In genomic region chr15:100737667-100738066, GRCm38 (mm10) we compare ENCODE assay signal across 20 mouse cellular contexts. TPM values are rescaled to one million over a fixed set of nuclear protein-coding genes. Genes with fewer than 3 reads are reported as not detected.
DNase-seq lines count a peak whose midpoint lies in the region; ATAC-seq and TF ChIP-seq lines count a peak whose summit lies in the region.
"Had no signal": no experiment of that assay in that cellular context is flagged by ENCODE, and none has a peak within 500 bp of the region (broad histone marks: within the 10 kb centered on the region; RNA-seq: fewer than 3 reads in every experiment).

No protein-coding gene starts in this region.

- H3K4me3 ChIP-seq in liver, embryonic 12.5 days, result no peak overlapping the region
- H3K4me3 ChIP-seq in MEL (ENCODE audit: control insufficient read depth in 1 of 2, insufficient read depth in 1 of 2, low read depth in 2 of 2, low read length in 2 of 2), result peak overlapping the region; percentile 17 to 19
- no peak overlapping the region for H3K4me3 ChIP-seq in liver, embryonic 13.5 days (replicated peaks)
- H3K4me3 ChIP-seq: forebrain, embryonic 13.5 days; hindbrain, embryonic 13.5 days; midbrain, embryonic 13.5 days; myocyte; stomach, embryonic 15.5 days had no signal

- TF ChIP-seq RAD21 in MEL (IDR thresholded peaks at IDR 0.05; ENCODE audit: low read depth, low read length), result no peak

- peaks cover 16% of the 10 kb centered on the region; the same call in 1 of the 2 replicates for H3K27me3 ChIP-seq in liver, embryonic 12.5 days (replicated peaks)
- no peaks in the 10 kb centered on the region for H3K27me3 ChIP-seq in MEL (ENCODE audit: control insufficient read depth in 1 of 2, insufficient read depth in 2 of 2, low read length in 2 of 2)
- peaks cover 3% of the 10 kb centered on the region; the same call in 1 of the 2 replicates for H3K27me3 ChIP-seq in liver, embryonic 13.5 days
- H3K27me3 ChIP-seq: forebrain, embryonic 13.5 days; midbrain, embryonic 13.5 days; stomach, embryonic 15.5 days had no signal

- no peak for ATAC-seq in liver, embryonic 12.5 days
- ATAC-seq in liver, embryonic 13.5 days (ENCODE audit: low read depth), result no peak
- ATAC-seq in megakaryocyte-erythroid progenitor cell, adult 5-6 weeks (replicated peaks; ENCODE audit: low FRiP score, low TSS enrichment, poor library complexity, severe bottlenecking), result no peak
- ATAC-seq: forebrain, embryonic 13.5 days; midbrain, embryonic 13.5 days had no signal

- H3K4me2 ChIP-seq in liver, embryonic 12.5 days, result peak overlapping the region; percentile 54; the same call in 1 of the 2 replicates
- H3K4me2 ChIP-seq in liver, embryonic 13.5 days, result peak overlapping the region; percentile 51; the same call in 1 of the 2 replicates
- H3K4me2 ChIP-seq: forebrain, embryonic 13.5 days; hindbrain, embryonic 13.5 days; midbrain, embryonic 13.5 days; stomach, embryonic 15.5 days had no signal

- no peaks in the 10 kb centered on the region for H3K9me3 ChIP-seq in liver, embryonic 12.5 days (replicated peaks)
- no peaks in the 10 kb centered on the region for H3K9me3 ChIP-seq in MEL (replicated peaks; ENCODE audit: insufficient read depth, low read length)
- H3K9me3 ChIP-seq in liver, embryonic 13.5 days (replicated peaks), result no peaks in the 10 kb centered on the region
- H3K9me3 ChIP-seq: forebrain, embryonic 13.5 days; hindbrain, embryonic 13.5 days; midbrain, embryonic 13.5 days; stomach, embryonic 15.5 days had no signal

- no peak for TF ChIP-seq EP300 in MEL (IDR thresholded peaks at IDR 0.05; ENCODE audit: low read depth in 1 of 2, low read length in 2 of 2)

- peak overlapping the region; percentile 64 for H3K9ac ChIP-seq in liver, embryonic 12.5 days
- H3K9ac ChIP-seq in MEL (ENCODE audit: control insufficient read depth, low read depth, low read length, poor library complexity, severe bottlenecking), result peak overlapping the region; percentile 20; the same call in 1 of the 2 replicates
- peak overlapping the region; percentile 59 for H3K9ac ChIP-seq in liver, embryonic 13.5 days
- H3K9ac ChIP-seq: forebrain, embryonic 13.5 days; hindbrain, embryonic 13.5 days; midbrain, embryonic 13.5 days; stomach, embryonic 15.5 days had no signal

- no peaks in the 10 kb centered on the region for H3K36me3 ChIP-seq in liver, embryonic 12.5 days
- peaks cover 0 to 28% of the 10 kb centered on the region in 2 experiments; a peak in 2 of 4 replicates for H3K36me3 ChIP-seq in MEL (ENCODE audit: control insufficient read depth in 1 of 2, insufficient read depth in 2 of 2, low read length in 2 of 2)
- no peaks in the 10 kb centered on the region for H3K36me3 ChIP-seq in liver, embryonic 13.5 days
- H3K36me3 ChIP-seq: G1E; hindbrain, embryonic 13.5 days; midbrain, embryonic 13.5 days; stomach, embryonic 15.5 days had no signal

- 67% methylated on average over 3 of the region's 3 CpGs for WGBS in liver, embryonic 12.5 days (ENCODE audit: insufficient replicate concordance)
- WGBS in liver, embryonic 13.5 days (ENCODE audit: insufficient replicate concordance), result 75% methylated on average over 3 of the region's 3 CpGs

- H3K27ac ChIP-seq in liver, embryonic 12.5 days, result peak overlapping the region; percentile 80
- H3K27ac ChIP-seq in MEL (ENCODE audit: control insufficient read depth, low read depth, low read length), result peak overlapping the region; percentile 65
- peak overlapping the region; percentile 81 for H3K27ac ChIP-seq in liver, embryonic 13.5 days
- H3K27ac ChIP-seq: forebrain, embryonic 13.5 days; hindbrain, embryonic 13.5 days; midbrain, embryonic 13.5 days; stomach, embryonic 15.5 days had no signal

- peaks cover 52% of the 10 kb centered on the region for H3K4me1 ChIP-seq in liver, embryonic 12.5 days
- peaks cover 31 to 49% of the 10 kb centered on the region in 2 experiments for H3K4me1 ChIP-seq in MEL (ENCODE audit: control insufficient read depth in 1 of 2, insufficient read depth in 2 of 2, low read length in 2 of 2)
- peaks cover 53% of the 10 kb centered on the region for H3K4me1 ChIP-seq in liver, embryonic 13.5 days (replicated peaks)
- H3K4me1 ChIP-seq: forebrain, embryonic 13.5 days; hindbrain, embryonic 13.5 days; midbrain, embryonic 13.5 days; stomach, embryonic 15.5 days had no signal

- no peaks in the 10 kb centered on the region for H3K79me2 ChIP-seq in MEL (ENCODE audit: control insufficient read depth, insufficient read depth, low read length, poor library complexity)

- no peak for DNase-seq in liver
- peak; percentile 68 for DNase-seq in MEL (ENCODE audit: low read depth, low spot score)
- DNase-seq in liver, embryonic 13.5 days, result no peak
- DNase-seq in naive thymus-derived CD4-positive, alpha-beta T cell, adult 2 months (ENCODE audit: low read depth), result peak; percentile 20
- DNase-seq in ovary, adult 18-20 months (ENCODE audit: low spot score), result no peak
- DNase-seq in cerebellum, postnatal 36 days, result no peak
- DNase-seq: adrenal gland, adult 2 months; cerebellum, adult 11 months; cerebellum, postnatal 14 days; kidney, adult 18-20 months; kidney, postnatal 10 days; lung, postnatal 36 days had no signal

- TF ChIP-seq POLR2A in MEL (IDR thresholded peaks at IDR 0.05; ENCODE audit: control insufficient read depth in 1 of 2, insufficient read depth in 1 of 2, low read depth in 1 of 2, low read length in 2 of 2, poor library complexity in 1 of 2), result no peak

- no peak for TF ChIP-seq CTCF in MEL (IDR thresholded peaks at IDR 0.05 in 2 of 3, conservative IDR thresholded peaks at IDR 0.05 in 1 of 3; ENCODE audit: control insufficient read depth in 1 of 3, insufficient read depth in 1 of 3, low read depth in 2 of 3, low read length in 3 of 3, poor library complexity in 1 of 3, severe bottlenecking in 1 of 3)

TF ChIP-seq in MEL, 35 proteins besides CTCF, POLR2A, EP300 and RAD21:
- TF ChIP-seq UBTF (IDR thresholded peaks at IDR 0.05; ENCODE audit: borderline replicate concordance, insufficient read depth, low read depth, low read length) (peak; percentile 85; the same call in 1 of the 2 replicates), ZKSCAN1 (IDR thresholded peaks at IDR 0.05; ENCODE audit: low read depth, low read length) (no peak), RCOR1 (IDR thresholded peaks at IDR 0.05; ENCODE audit: low read depth, low read length) (0 out of 2 replicates have a peak, but pooled peaks have one; percentile 26)
TF ChIP-seq in MEL: peak in this region for 2.

RNA-seq across cellular contexts. Expression of gene Galnt6, which starts 8.5 kb away (rescaled TPM):
- polyA plus RNA-seq in liver, embryonic 12.5 days (2016; fragmentation: Nextera tagmentation; extraction: Ambion mirVana), result 0.96 and 1.3 TPM in 2 replicates
- total RNA-seq in MEL (2012; rRNA removed), result 17.0 and 17.5 TPM in 2 replicates
- 10 to 100 TPM in 1 of 2 experiments, not detected in 1; 16.1 TPM for polyA plus RNA-seq in MEL (2012; ENCODE audit: insufficient read depth in 1 of 2, insufficient read length in 2 of 2, low read depth in 1 of 2, low replicate concordance in 2 of 2, missing spikeins in 1 of 2)
- 1.1 and 1.3 TPM in 2 replicates for polyA plus RNA-seq in liver, embryonic 13.5 days (2015; fragmentation: Nextera tagmentation; extraction: Ambion mirVana)
- total RNA-seq in megakaryocyte-erythroid progenitor cell, adult 5-6 weeks (2014; fragmentation: Nextera tagmentation), result 22.4 and 22.6 TPM in 2 replicates
- total RNA-seq in megakaryocyte-erythroid progenitor cell, adult 5-6 weeks (2017), result 26.6 and 39.5 TPM in 2 replicates
- polyA plus RNA-seq: midbrain, embryonic 13.5 days had no signal

RNA-seq across cellular contexts. Expression of gene Slc4a8, which starts 23.9 kb away (rescaled TPM):
- polyA plus RNA-seq in liver, embryonic 12.5 days (2016; fragmentation: Nextera tagmentation; extraction: Ambion mirVana), result 0.47 and 0.70 TPM in 2 replicates
- total RNA-seq in MEL (2012; rRNA removed), result 0.35 and 0.72 TPM in 2 replicates
- polyA plus RNA-seq in MEL (2012; ENCODE audit: insufficient read depth in 1 of 2, insufficient read length in 2 of 2, low read depth in 1 of 2, low replicate concordance in 2 of 2, missing spikeins in 1 of 2), result 1 to 10 TPM in 1 of 2 experiments, not detected in 1; 2.5 TPM
- 0.34 and 0.51 TPM in 2 replicates for polyA plus RNA-seq in liver, embryonic 13.5 days (2015; fragmentation: Nextera tagmentation; extraction: Ambion mirVana)
- total RNA-seq in megakaryocyte-erythroid progenitor cell, adult 5-6 weeks (2014; fragmentation: Nextera tagmentation), result 0.26 and 3.1 TPM in 2 replicates
- total RNA-seq in megakaryocyte-erythroid progenitor cell, adult 5-6 weeks (2017), result 0.33 TPM in 1 of 2 replicates, not detected in the other
- polyA plus RNA-seq: G1E had no signal

RNA-seq across cellular contexts. Expression of gene Cela1, which starts 49.9 kb away (rescaled TPM):
- polyA plus RNA-seq in liver, embryonic 12.5 days (2016; fragmentation: Nextera tagmentation; extraction: Ambion mirVana), result 8.7 and 11.0 TPM in 2 replicates
- 42.2 and 60.3 TPM in 2 replicates for total RNA-seq in MEL (2012; rRNA removed)
- 10 to 100 TPM in 1 of 2 experiments, not detected in 1; 51.4 TPM for polyA plus RNA-seq in MEL (2012; ENCODE audit: insufficient read depth in 1 of 2, insufficient read length in 2 of 2, low read depth in 1 of 2, low replicate concordance in 2 of 2, missing spikeins in 1 of 2)
- polyA plus RNA-seq in liver, embryonic 13.5 days (2015; fragmentation: Nextera tagmentation; extraction: Ambion mirVana), result 8.2 and 11.8 TPM in 2 replicates
- 124 and 168 TPM in 2 replicates for total RNA-seq in megakaryocyte-erythroid progenitor cell, adult 5-6 weeks (2014; fragmentation: Nextera tagmentation)
- 87.7 and 112 TPM in 2 replicates for total RNA-seq in megakaryocyte-erythroid progenitor cell, adult 5-6 weeks (2017)

Comparison
In these comparisons a context has a peak if more than half of its experiments do, and no peak if none do; other contexts are left out.
1. H3K4me3 ChIP-seq: peak in MEL (2 of 2); none in liver, embryonic 12.5 days (single experiment) and liver, embryonic 13.5 days (single experiment).
2. DNase-seq: peak in MEL (single experiment) and naive thymus-derived CD4-positive, alpha-beta T cell, adult 2 months (single experiment); none in liver (single experiment), liver, embryonic 13.5 days (single experiment), ovary, adult 18-20 months (single experiment) and cerebellum, postnatal 36 days (0 of 2).
3. Peak in every context shown above with its lines, with median percentiles within 50 percentile points of each other: H3K27ac ChIP-seq and H3K9ac ChIP-seq.